Mouse (Mus musculus) forebrain, embryonic 12.5 days (tissue): ENCODE data around the gene Epb41l2. TPM values are rescaled to one million over a fixed set of nuclear protein-coding genes. Genes with fewer than 3 reads are reported as not detected.

Experiments used
- ATAC-seq: fragments of 200-750 bp; cut with Nextera tagmentation; 2 replicates; pipeline ENCODE4 v1.8.0; 2017; ENCODE audit warnings: moderate TSS enrichment; ENCODE audit not compliant: low FRiP score
- H3K27ac ChIP-seq: fragments of 300-500 bp; sonication (generic); 2 replicates; pipeline ENCODE4 v1.5.1; 2016; ENCODE audit warnings: mild to moderate bottlenecking
- H3K27me3 ChIP-seq: fragments of 300-500 bp; sonication (generic); 2 replicates; pipeline ENCODE4 v1.6.1; 2016; ENCODE audit warnings: mild to moderate bottlenecking
- H3K36me3 ChIP-seq: fragments of 300-500 bp; sonication (generic); replicated peaks from 2 replicates; pipeline ENCODE4 v1.6.1; 2016; ENCODE audit warnings: mild to moderate bottlenecking
- H3K4me1 ChIP-seq: fragments of 300-500 bp; sonication (generic); 2 replicates; pipeline ENCODE4 v1.6.1; 2016
- H3K4me2 ChIP-seq: fragments of 300-500 bp; sonication (generic); 2 replicates; pipeline ENCODE4 v1.6.1; 2016; ENCODE audit warnings: mild to moderate bottlenecking, moderate library complexity
- H3K4me3 ChIP-seq: fragments of 300-500 bp; sonication (generic); replicated peaks from 2 replicates; pipeline ENCODE4 v1.5.1; 2016; ENCODE audit warnings: mild to moderate bottlenecking
- H3K9ac ChIP-seq: fragments of 300-500 bp; sonication (generic); 2 replicates; pipeline ENCODE4 v1.6.1; 2016; ENCODE audit warnings: mild to moderate bottlenecking
- H3K9me3 ChIP-seq: fragments of 300-500 bp; sonication (generic); 2 replicates; pipeline ENCODE4 v1.6.1; 2016
- WGBS: fragments of 180-500 bp; shearing (Covaris S2); methylation state at CpG from one replicate; pipeline ENCODE4 v1.1.7; 2016; 5-methylcytosine and 5-hydroxymethylcytosine counted together
- polyA plus RNA-seq: library from polyadenylated mRNA; unstranded; fragments of >200 nt; fragmentation: Nextera tagmentation; extraction: Ambion mirVana; gene quantifications from 2 replicates; pipeline ENCODE4 v1.2.1, GENCODE M21; 2016

Epb41l2 gene
- polyA plus RNA-seq, 1 experiment from 2014 or later = 42.7 TPM

DNA sequence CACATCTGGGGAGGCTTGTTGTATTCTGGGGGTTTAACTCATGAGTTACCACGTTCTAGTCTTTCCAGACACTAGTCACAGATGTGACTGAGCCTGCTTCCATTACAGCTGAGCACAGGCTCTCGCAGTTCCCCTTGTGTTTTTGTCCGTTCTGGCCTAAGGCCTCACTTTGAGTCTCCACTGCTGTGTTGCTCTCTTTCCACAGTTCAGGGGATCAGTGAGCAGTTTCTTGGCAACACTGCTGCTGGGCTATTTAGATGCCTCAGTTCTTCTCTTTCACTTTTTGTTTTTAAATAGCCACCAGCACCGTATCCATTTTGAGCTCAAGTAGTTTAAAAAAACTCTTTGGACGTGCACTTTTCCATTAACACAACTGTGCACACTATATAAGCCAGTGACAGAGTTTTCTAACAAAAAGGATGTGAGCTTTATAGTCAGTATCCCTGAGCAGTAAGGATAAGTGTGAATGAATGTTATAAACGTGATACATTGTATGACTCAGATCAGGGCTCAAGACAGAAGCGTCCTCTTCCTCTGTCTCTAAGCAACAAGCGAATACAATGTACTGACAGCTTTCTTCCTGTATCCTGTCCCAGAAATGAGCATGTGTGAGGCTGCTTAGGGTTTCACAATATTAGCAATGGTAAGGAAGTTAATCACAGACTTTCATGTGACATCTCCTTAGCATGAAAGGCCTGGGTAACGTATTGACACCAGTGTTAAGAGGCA is 28.1 kb upstream of the Epb41l2 start:
- H3K36me3 ChIP-seq = no peaks in the 10 kb centered on the region
- H3K4me1 ChIP-seq = no peaks in the 10 kb centered on the region
- no peak overlapping the region for H3K9ac ChIP-seq
- no peaks in the 10 kb centered on the region for H3K27me3 ChIP-seq
- ATAC-seq = no peak
- 71% methylated on average over 9 of the region's 9 CpGs for WGBS
- no peak overlapping the region for H3K4me2 ChIP-seq
- no peak overlapping the region for H3K4me3 ChIP-seq
- H3K27ac ChIP-seq = no peak overlapping the region
- no peaks in the 10 kb centered on the region for H3K9me3 ChIP-seq

GRCm38 (mm10) chr10:25333390-25334079 is 26.1 kb upstream of the Epb41l2 start:
- no peaks in the 10 kb centered on the region for H3K4me1 ChIP-seq
- no peak overlapping the region for H3K27ac ChIP-seq
- no peaks in the 10 kb centered on the region for H3K27me3 ChIP-seq
- no peaks in the 10 kb centered on the region for H3K9me3 ChIP-seq
- H3K4me2 ChIP-seq = no peak overlapping the region
- 85% methylated on average over 4 of the region's 4 CpGs for WGBS
- no peak overlapping the region for H3K9ac ChIP-seq
- H3K4me3 ChIP-seq = no peak overlapping the region
- no peak for ATAC-seq
- no peaks in the 10 kb centered on the region for H3K36me3 ChIP-seq

DNA sequence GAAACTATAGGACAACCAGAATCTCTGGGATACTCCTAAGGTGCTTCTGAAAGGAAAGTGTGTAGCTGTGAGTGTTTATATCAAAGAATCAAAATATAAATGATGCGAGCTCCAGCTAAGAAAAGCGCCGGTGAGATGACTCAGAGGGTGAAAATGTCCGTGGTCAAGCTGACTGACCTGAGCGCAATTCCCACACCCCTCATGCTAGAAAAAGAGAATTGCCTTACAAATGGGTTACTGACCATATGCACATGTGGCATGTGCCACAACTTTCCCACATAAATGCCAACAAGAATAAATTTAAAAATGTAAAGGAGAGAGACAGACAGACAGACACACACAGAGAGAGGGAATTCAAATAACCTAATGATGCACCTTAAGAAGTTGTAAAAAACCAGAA is 18.9 kb upstream of the Epb41l2 start:
- Histone ChIP-seq H3K4me1 (no peaks in the 10 kb centered on the region), H3K9ac (no peak overlapping the region), H3K27me3 (no peaks in the 10 kb centered on the region), H3K4me2 (no peak overlapping the region), H3K4me3 (no peak overlapping the region), H3K9me3 (no peaks in the 10 kb centered on the region), H3K36me3 (no peaks in the 10 kb centered on the region), H3K27ac (no peak overlapping the region)
- ATAC-seq = no peak
- 93% methylated on average over 5 of the region's 5 CpGs for WGBS

GRCm38 (mm10) chr10:25342801-25343200 is 16.8 kb upstream of the Epb41l2 start:
- no peaks in the 10 kb centered on the region for H3K9me3 ChIP-seq
- H3K27ac ChIP-seq = no peak overlapping the region
- H3K27me3 ChIP-seq = no peaks in the 10 kb centered on the region
- H3K4me3 ChIP-seq = no peak overlapping the region
- H3K36me3 ChIP-seq = no peaks in the 10 kb centered on the region
- H3K9ac ChIP-seq = no peak overlapping the region
- no peaks in the 10 kb centered on the region for H3K4me1 ChIP-seq
- no peak for ATAC-seq
- no peak overlapping the region for H3K4me2 ChIP-seq

GRCm38 (mm10) chr10:25353941-25354340 is 5.7 kb upstream of the Epb41l2 start:
- H3K4me3 ChIP-seq = no peak overlapping the region
- WGBS = 92% methylated on average over 3 of the region's 3 CpGs
- no peaks in the 10 kb centered on the region for H3K27me3 ChIP-seq
- H3K9me3 ChIP-seq = no peaks in the 10 kb centered on the region
- H3K27ac ChIP-seq = no peak overlapping the region
- H3K4me1 ChIP-seq = no peaks in the 10 kb centered on the region
- no peak overlapping the region for H3K4me2 ChIP-seq
- H3K36me3 ChIP-seq = no peaks in the 10 kb centered on the region
- H3K9ac ChIP-seq = no peak overlapping the region
- no peak for ATAC-seq

DNA sequence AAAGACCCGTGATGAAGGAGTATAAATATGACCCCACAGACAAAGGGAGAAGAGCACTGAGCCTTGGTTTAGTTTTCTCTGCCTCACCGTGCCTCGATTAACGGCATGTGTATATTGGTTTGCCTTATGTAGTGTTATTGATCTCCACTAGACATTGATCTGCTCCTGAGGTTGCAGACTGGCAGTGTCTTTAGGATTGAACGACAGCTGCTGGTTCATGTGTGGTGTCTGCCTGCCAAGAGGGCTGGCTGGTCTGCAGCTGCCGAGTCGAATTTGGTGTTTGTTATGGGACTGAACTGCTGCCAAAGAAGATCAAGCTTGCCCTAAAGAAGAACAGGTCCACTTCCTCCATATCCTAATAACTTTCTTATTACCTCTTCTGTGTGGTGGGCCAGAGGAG is 5.2 kb upstream of the Epb41l2 start:
- Histone ChIP-seq H3K27ac (no peak overlapping the region), H3K4me1 (0 out of 2 replicates have a peak, but pooled peaks cover 3% of the 10 kb centered on the region), H3K9ac (no peak overlapping the region), H3K4me3 (no peak overlapping the region), H3K27me3 (no peaks in the 10 kb centered on the region), H3K4me2 (no peak overlapping the region), H3K36me3 (no peaks in the 10 kb centered on the region), H3K9me3 (no peaks in the 10 kb centered on the region)
- 93% methylated on average over 7 of the region's 7 CpGs for WGBS
- ATAC-seq = no peak

- peak; percentile 9 for ATAC-seq
- peak overlapping the region; percentile 89 for H3K4me3 ChIP-seq
- peak overlapping the region; percentile 88 for H3K4me2 ChIP-seq
- H3K27me3 ChIP-seq = no peaks in the 10 kb centered on the region
- WGBS = under 1% methylated on average over 29 of the region's 84 CpGs
- peaks cover 15% of the 10 kb centered on the region for H3K4me1 ChIP-seq
- peak overlapping the region; percentile 85 for H3K9ac ChIP-seq
- H3K36me3 ChIP-seq = no peaks in the 10 kb centered on the region
- H3K9me3 ChIP-seq = no peaks in the 10 kb centered on the region
- peak overlapping the region; percentile 70 for H3K27ac ChIP-seq
Measured at GRCm38 (mm10) chr10:25359959-25360811, 587 bp downstream of the Epb41l2 start.

DNA sequence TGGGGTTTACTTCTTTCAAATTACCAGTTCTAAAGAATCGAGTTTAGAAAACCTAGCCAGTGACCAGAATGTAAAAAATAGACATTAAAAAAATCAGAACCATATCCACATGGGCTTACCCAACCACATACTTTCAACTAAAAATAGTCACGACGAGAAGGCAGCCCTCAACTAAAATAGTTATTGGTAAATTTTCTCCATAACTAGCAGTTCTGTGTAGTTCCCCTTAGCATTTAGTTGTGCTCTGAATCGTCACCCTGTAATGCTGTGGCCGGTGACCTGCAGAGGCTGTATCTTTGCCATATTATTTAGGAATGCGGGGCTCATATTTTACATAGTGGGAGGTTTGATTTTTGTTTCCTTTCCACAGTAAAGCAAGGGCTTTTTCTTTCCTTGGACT is 2.6 kb downstream of the Epb41l2 start:
- Histone ChIP-seq H3K27me3 (no peaks in the 10 kb centered on the region), H3K9ac (no peak overlapping the region), H3K27ac (no peak overlapping the region), H3K36me3 (no peaks in the 10 kb centered on the region), H3K4me3 (no peak overlapping the region), H3K9me3 (no peaks in the 10 kb centered on the region), H3K4me2 (peak overlapping the region; percentile 88; the same call in 1 of the 2 replicates), H3K4me1 (peaks cover 15% of the 10 kb centered on the region)
- WGBS = 79% methylated on average over 6 of the region's 6 CpGs
- ATAC-seq = no peak

- Histone ChIP-seq H3K4me1 (peaks cover 15% of the 10 kb centered on the region), H3K9ac (no peak overlapping the region), H3K4me2 (no peak overlapping the region), H3K27ac (no peak overlapping the region), H3K36me3 (no peaks in the 10 kb centered on the region), H3K9me3 (no peaks in the 10 kb centered on the region), H3K27me3 (no peaks in the 10 kb centered on the region), H3K4me3 (no peak overlapping the region)
- 90% methylated on average over 7 of the region's 7 CpGs for WGBS
- no peak for ATAC-seq
Measured at GRCm38 (mm10) chr10:25365158-25365557, 5.6 kb downstream of the Epb41l2 start.

DNA sequence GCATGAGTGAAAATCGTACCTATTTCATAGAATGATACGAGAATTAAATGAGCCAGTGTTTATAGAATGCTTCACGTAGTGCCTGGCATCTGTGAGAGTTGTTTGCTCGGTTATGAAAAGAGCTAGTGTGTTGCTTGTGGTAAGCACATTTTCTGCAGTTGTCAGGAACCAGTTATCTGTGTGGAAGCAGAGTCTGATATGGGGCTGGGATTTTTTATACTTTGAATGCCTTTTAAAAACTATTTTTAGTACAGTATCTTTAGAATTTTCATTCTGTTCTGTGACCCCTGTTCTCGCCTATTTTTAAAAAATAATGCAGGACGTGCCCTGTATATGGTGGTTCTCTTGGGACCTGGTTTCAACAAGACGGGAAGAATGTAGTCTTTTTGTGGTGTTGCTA is 6.1 kb downstream of the Epb41l2 start:
- H3K9me3 ChIP-seq = no peaks in the 10 kb centered on the region
- H3K36me3 ChIP-seq = no peaks in the 10 kb centered on the region
- peaks cover 12% of the 10 kb centered on the region for H3K4me1 ChIP-seq
- H3K27me3 ChIP-seq = no peaks in the 10 kb centered on the region
- no peak for ATAC-seq
- H3K4me3 ChIP-seq = no peak overlapping the region
- H3K4me2 ChIP-seq = no peak overlapping the region
- no peak overlapping the region for H3K27ac ChIP-seq
- WGBS = 85% methylated on average over 7 of the region's 7 CpGs
- H3K9ac ChIP-seq = no peak overlapping the region

- Histone ChIP-seq H3K4me1 (peaks cover 9% of the 10 kb centered on the region; the same call in 1 of the 2 replicates), H3K36me3 (no peaks in the 10 kb centered on the region), H3K27ac (no peak overlapping the region), H3K4me2 (no peak overlapping the region), H3K4me3 (no peak overlapping the region), H3K9ac (no peak overlapping the region), H3K9me3 (no peaks in the 10 kb centered on the region), H3K27me3 (no peaks in the 10 kb centered on the region)
- WGBS = 89% methylated on average over 5 of the region's 5 CpGs
- no peak for ATAC-seq
Measured at GRCm38 (mm10) chr10:25366691-25367090, 7.1 kb downstream of the Epb41l2 start.

GRCm38 (mm10) chr10:25368928-25369327 is 9.3 kb downstream of the Epb41l2 start:
- H3K4me1 ChIP-seq = peaks cover 20% of the 10 kb centered on the region
- no peak for ATAC-seq
- H3K27ac ChIP-seq = no peak overlapping the region
- H3K4me3 ChIP-seq = no peak overlapping the region
- H3K36me3 ChIP-seq = no peaks in the 10 kb centered on the region
- no peak overlapping the region for H3K4me2 ChIP-seq
- no peaks in the 10 kb centered on the region for H3K9me3 ChIP-seq
- no peaks in the 10 kb centered on the region for H3K27me3 ChIP-seq
- no peak overlapping the region for H3K9ac ChIP-seq
- 46% methylated on average over 3 of the region's 3 CpGs for WGBS
